Mouse (Mus musculus): ENCODE measurements around the gene Zcchc8.
"Not testable (repeated sequence)": the region's sequence is repeated elsewhere in the genome, so short reads cannot be mapped to it uniquely, and the experiment has no call there.

The Zcchc8 gene

DNA sequence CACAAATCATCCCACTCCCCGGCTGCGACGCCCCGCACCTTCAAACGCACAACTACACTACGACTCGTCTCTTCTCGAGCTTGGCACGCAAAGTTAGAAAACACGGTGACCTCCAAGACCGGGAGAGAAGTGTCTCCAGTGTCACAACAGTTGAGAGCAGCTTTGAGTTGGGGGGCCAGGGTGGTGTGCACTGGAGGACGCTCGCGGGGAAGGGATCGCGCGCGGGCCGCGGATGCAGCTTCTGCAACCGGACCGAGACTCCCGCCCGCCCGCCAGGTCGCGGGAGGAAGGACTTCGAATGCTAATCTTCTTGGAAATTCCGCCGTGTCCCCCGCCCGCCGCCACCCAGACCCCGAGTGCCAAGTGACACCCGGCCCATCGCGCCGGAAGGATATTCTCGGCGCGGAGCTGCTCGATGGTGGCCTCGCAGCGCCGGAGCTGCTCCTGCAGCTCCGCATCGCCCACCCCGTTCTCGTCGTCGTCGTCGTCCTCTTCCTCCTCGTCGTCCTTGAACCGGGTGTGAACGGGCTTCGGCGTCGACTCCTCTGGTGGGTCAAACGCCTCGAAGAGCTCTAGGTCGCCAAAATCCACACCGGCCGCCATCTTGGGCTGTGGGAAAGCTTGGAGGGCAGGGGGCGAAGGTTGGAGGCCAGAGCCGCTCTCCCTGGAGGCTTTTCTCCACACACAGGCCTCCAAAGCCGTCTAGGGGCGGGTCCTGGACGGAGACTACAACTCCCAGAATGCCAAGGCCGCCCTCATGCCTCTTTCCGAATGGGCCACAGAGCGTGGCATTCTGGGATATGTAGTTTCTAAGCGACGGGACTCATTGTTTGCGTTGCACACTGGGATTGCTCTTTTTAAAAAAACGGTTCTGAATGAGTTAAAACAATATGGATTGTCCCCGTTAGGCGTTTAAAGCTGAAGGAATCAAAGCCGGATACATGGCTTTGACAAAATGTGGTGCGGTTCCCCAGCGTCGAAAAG lies at the start of gene Zcchc8:
Gene Zcchc8 (minus strand): TSS at position 773 of the 984 bp plus-strand sequence.
- peak; percentile 93 for DNase-seq (ENCODE audit: low spot score)

DNA sequence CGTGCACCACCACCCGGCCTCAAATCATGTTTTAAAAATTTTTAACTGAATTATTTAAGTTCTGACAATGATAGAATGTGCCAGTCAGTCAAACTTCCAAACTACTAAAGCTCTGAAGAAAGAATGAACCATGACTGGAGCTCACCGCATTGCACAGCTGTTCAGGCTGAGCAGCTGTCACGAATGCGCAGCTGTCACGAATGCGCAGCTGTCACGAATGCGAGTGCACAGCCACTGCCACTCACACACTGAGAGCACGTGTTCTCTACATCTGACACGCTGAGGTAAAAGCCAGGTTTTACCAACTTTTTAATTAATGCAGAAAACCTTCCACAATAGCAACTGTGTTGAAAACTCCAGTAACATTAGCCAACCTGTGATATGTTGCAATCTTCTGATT lies 45.6 kb upstream of the Zcchc8 start:
- not testable (repeated sequence) for DNase-seq (ENCODE audit: low spot score)

DNA sequence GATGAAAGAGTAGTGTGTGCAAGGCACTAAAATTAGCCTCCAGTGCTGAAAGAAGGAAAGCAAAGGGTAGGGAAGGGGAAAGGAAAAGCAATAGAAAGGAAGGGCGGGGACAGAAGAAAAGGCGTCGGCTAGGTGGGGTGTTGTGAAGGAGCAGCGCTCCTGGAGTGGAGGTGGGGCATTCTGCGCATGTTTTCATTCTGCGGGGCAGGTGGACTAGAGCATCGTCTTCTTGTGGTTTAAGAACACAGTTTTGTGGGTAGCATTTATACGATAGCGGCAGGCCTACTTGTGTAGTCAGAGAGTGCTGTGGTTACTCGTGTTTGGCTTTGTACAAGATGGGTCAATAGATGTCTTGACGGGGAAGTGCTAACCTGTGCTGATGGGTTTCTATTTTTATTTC lies 44.6 kb upstream of the Zcchc8 start:
- no peak for DNase-seq (ENCODE audit: low spot score)

DNA sequence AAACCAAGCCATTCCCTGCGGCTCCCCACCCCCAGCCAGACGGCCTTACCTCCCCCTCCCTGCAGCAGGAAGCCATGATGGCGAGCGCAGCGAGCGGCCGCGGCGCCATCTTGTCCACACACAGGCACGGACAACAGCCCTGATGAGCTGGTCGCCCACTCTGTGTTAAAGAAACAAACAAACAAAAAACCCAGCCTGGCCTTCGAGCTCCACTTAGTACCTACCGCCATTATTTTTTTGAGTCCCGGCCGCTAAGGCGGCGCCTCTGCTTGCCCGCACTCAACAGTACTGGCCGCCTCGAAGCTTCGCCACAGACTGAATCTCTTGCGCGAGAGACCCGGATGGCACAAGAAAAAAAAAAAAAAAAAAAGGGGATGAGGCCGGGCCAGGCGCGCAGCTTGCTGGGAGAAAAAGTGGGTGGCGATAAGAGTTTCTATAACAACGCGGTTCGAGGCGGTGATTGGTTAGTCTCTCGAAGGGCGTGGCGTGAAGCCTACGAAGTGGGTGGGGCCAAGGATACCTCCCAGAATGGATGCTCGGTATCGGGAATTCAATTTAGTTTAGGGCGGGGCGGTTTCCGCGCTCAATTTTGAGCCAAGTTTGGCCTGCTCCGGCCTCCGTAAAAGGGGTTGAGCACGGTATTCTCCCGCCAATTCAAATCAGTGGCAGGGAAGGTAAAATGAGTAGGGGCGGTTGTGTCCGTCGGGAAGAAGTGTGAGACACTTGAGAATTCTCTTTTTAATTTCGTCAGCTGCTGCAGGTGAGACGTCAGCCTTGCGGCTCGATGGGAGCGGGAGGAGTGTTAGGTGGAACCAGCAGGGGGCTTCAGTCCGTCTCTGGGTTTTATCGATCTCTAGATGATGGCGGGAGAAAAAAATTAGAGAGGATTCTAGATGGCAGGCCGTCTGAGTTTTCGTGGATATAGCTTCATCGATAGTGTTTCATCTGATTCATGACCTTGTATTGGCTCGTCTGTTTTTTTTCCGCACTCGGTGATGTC lies 28.5 kb upstream of the Zcchc8 start, which contains the start of the genes Rsrc2 and Kntc1:
Gene Rsrc2 (minus strand): TSS at position 350 of the 1,000 bp plus-strand sequence.
Gene Kntc1 (plus strand): TSS at position 652 of the 1,000 bp plus-strand sequence.
- peak; percentile 97 for DNase-seq (ENCODE audit: low spot score)

DNA sequence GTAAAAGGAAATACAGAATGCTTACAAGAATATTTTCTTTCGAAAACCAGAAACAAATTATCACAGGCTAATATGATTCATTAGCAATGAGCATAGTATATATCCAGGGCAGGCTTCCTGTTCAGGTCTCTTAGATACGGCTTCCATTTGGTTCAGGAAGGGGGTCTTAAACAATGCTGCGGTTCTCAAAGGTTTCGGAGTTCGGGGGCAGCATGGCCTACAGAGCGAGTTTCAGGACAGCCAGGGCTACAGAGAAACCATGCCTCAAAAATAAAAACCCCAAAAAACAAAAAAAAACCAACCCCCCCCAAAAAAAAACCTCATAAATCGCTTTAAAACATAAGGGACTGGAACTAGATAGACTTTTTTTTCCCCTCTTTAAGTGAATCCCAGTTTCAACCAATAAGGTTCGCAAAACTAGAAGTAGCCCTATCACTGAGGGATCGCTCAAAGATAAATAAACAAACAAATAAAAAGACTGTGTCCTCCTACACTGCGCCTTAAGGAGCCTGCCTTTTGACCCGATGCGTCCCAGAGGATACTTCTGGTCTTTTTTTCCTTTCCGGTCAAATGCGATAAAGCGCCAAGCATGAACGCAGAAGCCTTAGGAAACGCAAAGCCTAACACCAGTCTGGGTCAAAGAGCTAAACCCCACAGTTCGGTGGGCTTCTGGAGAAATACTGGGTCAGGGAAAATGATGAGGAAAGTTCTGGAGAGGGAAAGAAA lies 27.6 kb upstream of the Zcchc8 start:
- no peak for DNase-seq (ENCODE audit: low spot score)

DNA sequence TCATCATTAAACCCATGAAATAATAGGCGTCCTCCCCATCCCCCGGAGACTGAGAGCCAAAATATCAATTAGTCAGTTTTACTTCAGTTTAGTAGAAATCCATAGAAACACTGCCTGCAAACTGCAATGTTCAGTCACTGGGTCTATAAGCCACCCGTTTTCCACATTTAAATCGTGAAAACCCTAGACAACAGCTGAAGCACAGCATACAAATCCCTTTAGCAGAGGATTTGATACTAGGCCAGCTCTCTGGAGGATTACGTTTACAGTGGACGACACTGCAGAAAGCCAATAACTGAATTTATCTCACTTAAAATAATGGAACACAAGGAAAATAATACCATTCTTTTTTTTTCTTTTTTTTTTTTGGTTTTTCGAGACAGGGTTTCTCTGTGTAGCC lies 26.7 kb upstream of the Zcchc8 start:
- no peak for DNase-seq (ENCODE audit: low spot score)

DNA sequence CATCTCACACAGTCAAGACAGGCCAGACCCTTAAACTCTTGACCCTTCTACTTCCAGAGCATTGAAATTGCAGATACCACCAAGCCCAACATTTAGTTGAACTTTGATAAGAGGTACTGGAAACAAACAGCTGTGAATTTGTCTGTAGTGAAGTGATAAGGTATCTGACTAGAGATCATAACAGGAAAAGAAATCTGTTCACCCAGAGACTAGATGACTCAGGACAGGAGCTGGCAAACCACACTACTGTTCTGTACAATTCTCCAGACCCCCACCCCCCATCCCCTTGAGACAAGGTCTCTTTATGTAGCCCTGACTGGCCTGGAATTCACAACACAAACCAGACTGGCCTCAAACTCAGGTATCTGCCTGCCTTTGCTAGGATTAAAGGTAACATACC lies 25.4 kb upstream of the Zcchc8 start:
- no peak for DNase-seq (ENCODE audit: low spot score)

DNA sequence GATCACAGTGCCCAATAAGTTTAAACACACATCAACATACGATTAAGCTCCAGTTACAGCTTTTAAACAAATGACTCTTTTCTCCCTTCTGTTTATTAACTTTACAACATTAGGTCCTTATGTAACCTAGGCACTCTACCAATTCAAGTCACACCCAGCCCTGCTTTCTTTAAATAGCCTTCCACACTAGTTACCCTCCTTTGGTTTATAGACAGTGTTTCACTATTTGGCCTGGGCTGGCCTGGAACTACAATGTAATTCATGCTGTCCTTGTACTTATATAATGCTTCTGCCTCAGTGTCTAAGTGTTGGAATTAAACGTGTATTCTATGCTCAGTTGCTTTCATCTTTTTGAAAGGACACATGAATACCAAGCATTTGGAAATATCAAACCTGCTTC lies 23.5 kb upstream of the Zcchc8 start:
- no peak for DNase-seq (ENCODE audit: low spot score)

DNA sequence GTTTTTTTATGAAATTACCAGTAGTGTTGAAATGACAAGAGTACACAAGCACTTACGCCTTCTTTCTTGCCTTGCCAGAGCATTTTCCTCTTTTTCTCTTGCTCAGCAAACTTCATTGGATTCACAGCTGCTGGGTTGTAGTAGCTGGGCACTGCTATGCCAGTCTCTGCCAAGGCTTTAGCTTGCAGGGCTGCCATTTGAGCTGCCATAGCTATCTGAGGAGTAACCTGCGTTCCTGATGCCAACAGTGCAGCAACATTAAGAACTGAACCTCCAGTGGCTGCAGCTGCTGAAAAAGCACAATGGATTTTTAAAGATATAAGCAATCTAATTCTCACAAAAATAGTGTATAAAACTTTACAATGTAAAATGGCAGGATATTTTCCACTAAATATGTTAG lies 10.1 kb upstream of the Zcchc8 start:
- DNase-seq (ENCODE audit: low spot score), result no peak

DNA sequence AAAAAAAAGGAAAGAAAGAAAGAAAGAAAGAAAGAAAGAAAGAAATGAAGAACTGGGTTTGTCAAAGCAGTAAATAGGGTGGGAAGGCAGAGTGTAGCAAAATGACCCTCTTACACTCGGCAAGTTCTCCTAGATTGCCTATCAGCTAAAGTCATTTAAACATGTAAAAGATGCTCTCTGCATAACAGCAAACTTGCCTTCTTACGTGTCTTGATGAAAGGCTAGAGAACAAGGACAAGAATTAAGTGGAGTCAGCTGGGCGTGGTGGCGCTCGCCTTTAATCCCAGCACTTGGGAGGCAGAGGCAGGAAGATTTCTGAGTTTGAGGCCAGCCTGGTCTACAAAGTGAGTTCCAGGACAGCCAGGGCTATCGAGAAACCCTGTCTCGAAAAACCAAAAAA lies 2.9 kb upstream of the Zcchc8 start:
- DNase-seq (ENCODE audit: low spot score), result not testable (repeated sequence)

DNA sequence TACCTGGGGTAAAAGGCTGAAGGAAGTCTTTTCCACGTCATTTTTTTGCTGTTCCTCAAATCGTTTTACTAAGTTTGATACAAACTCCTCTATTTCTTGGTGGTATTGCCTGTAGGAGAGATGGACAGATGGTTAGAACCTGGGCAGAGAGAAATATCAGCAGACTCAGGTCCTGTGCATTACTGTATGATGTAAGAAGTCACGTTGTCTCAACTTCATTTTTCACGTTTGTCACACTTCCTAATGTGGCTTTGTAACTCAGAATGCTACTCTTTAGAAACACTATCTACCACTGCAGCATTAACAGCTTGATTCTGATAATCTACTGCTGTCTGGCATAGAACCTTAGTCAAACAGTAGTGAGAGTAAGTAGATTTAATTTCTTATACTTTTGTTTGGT lies 6.3 kb downstream of the Zcchc8 start:
- DNase-seq (ENCODE audit: low spot score), result no peak

DNA sequence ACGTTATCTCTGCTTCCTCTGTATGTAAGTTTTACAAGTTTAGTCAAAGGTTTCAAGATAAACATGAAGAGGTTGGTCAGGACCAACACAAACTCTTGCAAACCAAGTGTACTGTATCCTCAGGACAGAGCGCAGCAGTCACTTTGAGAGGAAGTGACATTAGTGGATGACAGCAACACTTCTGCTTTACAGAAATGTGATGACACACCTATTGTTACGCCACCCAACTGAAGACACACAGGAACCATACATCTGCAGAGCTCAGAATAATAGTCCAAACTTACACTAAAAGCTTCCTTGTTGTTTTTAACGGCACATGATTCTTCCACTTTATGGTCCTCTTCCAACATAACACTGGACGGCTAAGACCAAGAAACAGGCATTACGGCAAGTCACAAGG lies 7.1 kb downstream of the Zcchc8 start:
- DNase-seq (ENCODE audit: low spot score), result no peak

DNA sequence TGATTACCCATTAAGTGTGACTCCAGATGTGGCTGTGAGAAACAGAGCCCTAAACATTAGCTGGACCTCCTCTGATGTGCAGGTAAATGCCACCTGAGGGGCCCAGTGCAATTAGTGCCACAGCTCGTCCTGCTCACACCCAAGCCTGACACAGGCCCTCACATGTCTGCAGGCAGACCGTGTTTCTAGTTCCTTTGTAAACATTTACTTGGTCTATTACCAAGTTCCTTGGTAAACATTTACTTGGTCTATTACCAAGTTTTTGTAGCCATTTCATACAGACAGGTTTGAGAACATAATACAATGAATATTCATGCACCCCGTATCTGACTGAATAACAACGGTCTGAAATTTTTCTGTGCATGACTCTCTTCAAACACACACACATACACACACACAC lies 11.3 kb downstream of the Zcchc8 start:
- no peak for DNase-seq (ENCODE audit: low spot score)

DNA sequence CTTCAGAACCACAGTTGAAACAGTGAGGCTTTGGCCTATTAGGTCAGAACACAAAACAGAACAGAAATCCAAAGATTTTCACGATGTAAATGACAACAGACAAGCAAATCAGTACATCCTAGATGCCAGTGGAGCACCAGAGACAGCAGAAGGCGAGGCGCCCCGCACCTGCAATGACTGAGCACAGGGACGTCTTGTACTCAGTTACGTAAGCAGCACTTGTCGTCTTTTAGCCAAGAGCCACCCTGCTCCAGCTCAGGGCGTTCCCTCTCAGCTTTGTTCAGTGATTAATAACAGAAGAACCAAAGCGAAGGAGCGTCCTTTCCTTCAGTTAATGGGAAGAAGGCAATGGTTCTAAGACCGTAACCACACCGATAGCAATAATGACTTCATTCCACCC lies 12.3 kb downstream of the Zcchc8 start:
- no peak for DNase-seq (ENCODE audit: low spot score)

DNA sequence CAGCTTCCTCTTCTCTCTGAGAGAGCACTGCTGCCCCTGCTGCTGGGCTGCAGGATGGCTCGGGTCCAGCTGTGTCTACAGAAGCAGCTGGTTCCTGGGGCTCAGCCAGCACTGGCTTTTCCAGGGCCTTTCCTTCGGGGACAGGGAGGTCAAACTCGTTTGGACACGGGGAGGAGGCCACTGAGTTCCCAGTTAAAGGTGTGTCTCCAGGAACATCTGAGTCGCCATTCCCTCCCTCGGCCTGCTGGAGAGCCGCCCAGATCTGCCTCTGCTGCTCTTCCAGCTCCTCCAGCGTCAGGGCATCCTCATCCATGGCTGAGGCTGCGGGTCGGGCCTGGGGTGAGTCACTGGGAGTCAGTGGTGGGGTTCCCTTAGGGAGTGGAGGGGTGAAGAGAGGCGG lies 20.3 kb downstream of the Zcchc8 start:
- peak; percentile 83 for DNase-seq (ENCODE audit: low spot score)

DNA sequence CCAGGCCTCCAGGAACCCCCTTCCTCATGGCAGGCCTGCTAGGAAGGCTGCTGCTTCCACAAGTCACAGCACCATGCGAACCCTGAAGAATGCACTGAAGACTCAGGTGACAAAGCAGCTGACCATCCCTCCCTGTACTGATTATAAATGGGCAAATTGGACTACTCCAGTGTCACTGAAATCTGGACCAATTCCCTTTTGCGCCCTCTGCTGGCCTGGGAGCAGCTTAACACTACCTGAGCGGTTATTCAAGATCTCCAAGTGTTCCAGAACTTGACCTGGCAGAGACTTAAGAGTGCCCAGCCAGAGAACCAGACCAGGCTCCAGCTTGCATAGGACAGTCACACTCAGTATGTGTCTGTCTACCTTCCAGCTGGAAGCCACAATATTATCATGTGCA lies 21.7 kb downstream of the Zcchc8 start:
- DNase-seq (ENCODE audit: low spot score), result peak; percentile 88

DNA sequence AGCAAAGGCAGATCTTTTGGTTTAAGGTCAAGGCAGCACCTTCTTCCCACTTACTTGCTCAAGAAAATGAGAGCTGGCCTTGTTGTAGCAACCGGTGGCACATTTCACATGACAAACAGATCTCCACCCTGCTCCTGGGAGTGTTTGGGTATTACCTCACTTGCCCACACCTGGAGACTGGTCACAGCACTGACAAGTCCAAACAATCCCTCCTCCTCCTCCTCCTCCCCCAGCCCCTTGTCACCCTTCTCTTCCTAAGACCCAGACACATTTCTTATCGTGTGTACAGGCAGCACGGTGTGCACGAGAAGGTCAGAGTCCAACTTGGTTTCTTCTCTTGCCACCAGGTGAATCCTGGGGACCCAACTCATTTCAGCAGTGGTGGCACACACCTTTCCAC lies 23.9 kb downstream of the Zcchc8 start:
- DNase-seq (ENCODE audit: low spot score), result no peak

DNA sequence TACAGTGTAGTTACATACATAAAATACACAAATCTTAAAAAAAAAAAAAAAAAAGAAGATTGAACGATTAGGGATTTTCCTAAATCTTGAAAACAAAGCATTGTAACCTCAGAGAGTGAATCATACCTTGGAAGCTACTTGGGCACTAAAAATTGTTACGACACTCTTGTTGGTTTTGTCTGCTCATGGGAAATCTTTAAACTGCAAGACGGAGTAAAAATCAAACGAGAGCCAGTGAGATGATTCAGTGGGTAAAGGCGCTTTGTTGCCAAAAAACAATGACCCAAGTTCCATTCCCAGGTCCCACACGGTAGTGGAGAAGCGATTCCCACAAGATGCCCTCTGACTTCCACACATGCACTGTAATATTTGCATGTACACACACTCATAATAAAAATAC lies 24.7 kb downstream of the Zcchc8 start:
- no peak for DNase-seq (ENCODE audit: low spot score)

DNA sequence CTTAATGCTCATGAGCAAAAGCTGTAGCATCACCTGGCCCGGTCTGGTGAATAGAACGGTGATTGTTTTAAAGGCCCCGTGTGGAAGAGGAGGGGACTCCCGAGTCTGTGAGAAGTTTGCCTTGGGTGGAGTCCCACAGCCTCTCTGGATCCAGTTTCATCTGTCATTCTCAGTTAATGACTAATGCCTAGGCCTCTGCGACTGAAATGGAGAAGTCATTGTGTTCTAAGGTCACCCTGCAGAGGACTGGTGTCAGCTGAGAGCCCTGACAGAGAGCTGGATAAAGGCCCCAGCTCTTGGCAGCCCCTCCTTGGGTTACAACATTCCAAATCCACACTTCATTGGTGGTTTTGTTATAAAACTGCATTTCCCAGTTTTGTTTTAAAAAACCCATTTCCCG lies 26.4 kb downstream of the Zcchc8 start:
- DNase-seq (ENCODE audit: low spot score), result no peak

DNA sequence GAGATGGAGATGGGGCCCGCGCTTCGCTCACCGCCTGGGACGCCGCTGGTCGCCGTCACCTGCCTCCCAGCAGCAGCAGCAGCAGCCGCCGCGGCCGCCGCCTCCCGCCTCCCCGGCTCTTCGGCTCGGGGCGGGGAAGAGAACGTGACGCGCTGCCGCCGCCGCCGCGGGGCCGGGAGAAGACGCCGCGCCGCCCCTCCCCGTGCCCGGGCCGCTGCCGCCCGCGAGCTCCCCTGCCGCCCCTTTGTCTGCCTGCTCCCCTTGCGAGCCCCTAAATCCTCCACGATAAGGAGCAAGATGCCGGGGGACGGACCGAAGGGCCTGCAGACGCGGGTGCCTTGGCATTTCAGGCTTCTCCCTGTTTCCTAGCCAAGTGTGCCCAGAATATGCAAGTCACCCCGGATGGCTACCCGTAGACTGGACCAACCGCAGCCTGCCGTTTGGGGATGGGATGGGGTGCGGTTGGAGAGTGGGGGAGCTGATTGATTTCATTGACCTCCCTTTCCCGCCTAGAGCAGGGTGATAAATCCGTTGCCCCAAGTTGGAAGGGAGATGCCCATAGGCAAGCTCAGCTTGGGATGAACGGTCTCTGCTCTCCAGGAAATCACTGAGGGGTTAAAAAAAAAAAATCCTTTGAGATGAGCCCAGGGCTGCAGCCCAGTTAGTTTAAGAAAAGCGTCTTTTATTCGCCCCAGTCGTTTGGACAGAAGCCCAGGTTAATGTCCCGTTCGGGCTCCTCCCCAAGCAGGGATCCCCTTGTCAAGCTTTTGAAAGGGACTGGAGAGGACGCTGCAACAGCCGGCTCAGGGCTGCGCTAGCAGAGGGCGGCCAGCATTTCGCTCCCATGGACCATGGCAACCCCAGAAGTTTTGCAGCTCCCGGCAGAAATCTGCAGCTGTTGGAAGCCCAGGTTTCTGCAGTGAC lies 36.4 kb downstream of the Zcchc8 start, which contains the start of gene Clip1:
Gene Clip1 (minus strand): TSS at position 398 of the 924 bp plus-strand sequence.
- peak; percentile 57 for DNase-seq (ENCODE audit: low spot score)

Measured in testis, postnatal 10 days (tissue).